Mouse (Mus musculus): ENCODE results near the gene Pxn.
"Not testable (repeated sequence)": the region's sequence is repeated elsewhere in the genome, so short reads cannot be mapped to it uniquely, and the experiment has no call there.

Pxn gene

DNA sequence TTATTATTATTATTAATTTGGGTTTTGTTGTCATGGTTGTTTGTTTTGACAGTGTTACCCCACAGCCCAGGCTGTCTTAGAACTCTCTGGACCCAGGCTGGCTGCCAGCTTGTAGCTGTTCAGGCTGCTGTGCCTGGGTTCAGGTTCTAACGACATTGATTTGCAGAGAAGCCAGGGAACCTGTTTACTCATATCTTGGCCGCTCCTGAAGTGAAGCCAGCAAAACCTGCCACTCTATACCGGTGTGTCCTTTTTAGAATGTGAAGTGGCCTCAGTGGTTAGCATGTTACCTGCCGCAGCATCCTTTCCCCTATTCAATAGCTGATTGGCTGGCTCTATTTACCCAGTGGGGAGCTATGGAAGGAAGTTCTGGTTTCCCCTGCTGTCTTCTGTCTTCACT, 19.8 kb upstream of the Pxn start:
- DNase-seq (ENCODE audit: low read depth, low spot score), result no peak

DNA sequence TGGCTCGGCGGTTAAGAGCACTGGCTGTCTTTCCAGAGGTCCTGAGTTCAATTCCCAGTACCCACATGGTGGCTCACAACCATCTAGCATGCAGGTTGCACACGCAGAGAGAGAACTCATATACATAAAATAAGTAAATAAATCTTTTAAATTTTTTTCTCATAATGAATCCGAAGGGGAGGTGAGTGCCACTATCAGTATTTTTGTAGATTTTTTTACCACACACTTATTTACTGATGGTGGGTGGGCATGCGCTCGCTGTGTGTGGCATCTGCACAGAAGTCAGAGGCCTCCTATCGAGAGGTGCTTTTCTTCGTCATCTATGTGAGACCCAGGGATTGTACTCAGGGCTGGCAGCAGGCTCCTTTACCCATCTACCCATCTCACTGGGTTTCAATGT, 19.1 kb upstream of the Pxn start:
- DNase-seq (ENCODE audit: low read depth, low spot score), result no peak

DNA sequence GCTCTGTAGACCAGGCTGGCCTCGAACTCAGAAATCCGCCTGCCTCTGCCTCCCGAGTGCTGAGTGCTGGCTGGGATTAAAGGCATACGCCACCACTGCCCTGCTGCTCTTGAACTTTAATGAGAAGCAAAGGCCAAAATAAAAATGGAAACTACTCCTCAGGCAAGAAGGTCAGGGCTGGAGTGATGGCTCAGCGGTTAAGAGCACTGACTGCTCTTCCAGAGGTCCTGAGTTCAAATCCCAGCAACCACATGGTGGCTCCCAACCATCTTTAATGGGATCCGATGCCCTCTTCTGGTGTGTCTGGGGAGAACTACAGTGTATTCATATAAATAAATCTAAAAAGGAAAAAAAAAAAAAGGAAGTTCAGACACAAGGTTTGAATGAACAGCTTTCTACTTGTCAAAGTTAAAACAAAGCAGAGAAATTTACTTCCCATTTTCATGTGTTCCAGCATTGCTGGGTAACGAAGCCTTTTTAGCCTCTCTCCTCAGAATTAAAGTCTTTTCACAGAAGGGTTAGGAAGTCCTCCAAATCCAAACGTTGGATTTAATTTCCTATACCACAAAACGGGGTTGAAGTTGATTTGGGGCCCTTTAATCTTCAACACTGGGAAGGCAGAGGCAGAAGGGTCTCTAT, 18.4 kb upstream of the Pxn start:
- no peak for DNase-seq (ENCODE audit: low read depth, low spot score)

DNA sequence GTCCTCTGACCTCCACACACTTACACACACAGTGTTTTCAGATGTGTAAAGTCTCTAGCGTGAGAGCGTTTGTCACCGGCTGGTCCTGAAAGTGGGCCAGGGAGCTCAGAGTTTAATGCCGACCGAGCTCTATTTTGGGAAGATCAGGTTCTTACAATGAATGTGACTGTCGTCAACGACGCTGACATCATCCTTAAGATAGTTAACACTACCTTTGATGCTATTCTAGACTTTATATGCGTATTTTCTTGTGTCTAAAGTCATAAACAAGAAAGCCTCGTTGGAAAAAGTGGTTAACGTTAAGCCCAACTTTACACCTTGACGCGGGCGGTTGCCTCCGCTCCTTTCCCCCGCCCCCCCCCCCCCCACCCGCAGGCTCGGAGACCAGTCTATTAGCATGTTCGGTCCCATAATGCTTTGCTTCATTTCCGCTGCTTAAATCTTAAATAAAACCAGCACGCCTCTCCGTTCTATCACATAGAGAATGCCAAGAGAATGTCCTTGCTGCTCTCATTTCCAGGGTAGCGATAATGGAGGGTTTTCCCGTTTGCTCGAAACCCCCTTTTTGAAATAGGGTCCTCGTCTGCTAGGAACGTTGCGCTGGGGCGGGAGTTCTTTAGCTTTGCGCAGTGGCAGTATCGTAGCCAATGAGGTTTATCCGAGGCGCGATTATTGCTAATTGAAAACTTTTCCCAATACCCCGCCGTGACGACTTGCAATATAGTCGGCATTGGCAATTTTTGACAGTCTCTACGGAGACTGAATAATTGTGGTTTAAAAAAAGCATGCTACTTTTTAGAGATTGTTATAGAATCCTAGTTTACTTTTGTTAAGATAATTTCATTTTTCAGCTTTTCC, 17.4 kb upstream of the Pxn start:
- peak; percentile 88 for DNase-seq (ENCODE audit: low read depth, low spot score)

DNA sequence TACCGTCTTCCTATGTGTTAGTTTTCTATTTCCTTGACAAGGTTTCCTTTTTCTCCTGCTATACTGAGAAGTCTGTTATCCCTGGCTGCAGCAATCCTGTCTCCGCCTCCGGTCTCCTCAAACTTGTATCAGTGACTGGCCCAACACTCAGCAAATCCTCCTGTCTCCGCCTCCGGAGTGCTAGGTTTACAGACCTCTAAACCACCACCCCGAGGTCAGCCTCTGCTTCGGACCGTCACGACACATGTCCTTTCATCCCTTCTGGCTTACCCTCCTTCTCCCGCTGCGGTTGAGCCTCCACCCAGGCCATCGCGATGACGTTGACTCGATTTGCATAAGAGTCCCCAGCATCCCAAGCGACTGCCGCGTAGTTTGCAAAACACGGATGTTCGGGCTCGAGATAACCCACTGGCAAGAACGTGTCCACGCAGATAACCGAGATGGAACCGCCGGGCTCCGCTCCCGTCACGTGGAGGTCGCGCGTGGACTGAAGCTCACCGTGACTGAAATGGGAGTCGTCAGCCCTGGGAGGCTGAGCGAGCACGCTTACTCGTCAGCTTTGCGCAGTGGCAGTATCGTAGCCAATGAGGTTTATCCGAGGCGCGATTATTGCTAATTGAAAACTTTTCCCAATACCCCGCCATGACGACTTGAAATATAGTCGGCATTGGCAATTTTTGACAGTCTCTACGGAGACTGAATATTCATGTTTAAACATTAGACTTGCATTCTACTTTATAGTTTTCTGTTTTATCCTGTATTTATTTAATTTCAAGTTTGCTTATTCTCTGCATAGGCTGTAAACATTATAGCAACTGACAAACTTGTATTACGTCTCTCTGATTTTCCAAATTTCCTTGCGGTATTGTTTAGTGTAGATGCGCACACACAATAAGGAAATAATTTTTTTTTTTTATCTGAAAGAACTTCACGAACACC, 16.5 kb upstream of the Pxn start:
- DNase-seq (ENCODE audit: low read depth, low spot score), result peak; percentile 95

DNA sequence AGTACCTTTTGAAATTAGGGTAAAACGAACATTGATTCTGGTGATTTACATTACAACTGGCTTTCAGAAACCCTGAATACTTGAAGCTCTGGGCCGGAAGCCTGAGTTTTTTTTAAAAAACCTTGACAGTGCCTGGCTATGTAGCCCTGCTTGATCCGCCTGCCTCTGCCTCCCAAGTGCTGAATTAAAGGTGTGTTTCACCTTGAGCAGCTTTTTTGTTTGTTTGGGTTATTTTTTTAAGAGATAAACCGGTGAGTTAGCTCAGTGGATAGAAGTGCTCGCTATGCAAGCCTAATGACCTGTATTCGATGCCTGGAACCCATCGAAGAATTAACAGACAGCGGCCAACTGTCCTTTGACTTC, 15.9 kb upstream of the Pxn start:
- no peak for DNase-seq (ENCODE audit: low read depth, low spot score)

DNA sequence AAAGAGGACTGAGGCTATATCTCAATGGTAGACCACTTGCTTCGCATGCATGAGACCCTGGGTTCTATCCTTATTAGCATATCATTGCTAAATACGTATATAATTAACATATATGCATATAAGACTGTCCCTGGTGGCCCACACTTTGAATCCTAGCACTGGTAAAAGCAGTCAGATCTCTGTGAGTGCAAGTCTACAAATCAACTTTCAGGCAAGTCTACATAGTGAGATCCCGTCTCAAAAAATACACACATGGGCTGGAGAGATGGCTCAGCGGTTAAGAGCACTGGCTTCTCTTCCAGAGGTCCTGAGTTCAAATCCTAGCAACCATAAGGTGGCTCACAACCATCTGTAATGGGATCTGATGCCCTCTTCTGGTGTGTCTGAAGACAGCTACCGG, 15.4 kb upstream of the Pxn start:
- DNase-seq (ENCODE audit: low read depth, low spot score), result no peak

DNA sequence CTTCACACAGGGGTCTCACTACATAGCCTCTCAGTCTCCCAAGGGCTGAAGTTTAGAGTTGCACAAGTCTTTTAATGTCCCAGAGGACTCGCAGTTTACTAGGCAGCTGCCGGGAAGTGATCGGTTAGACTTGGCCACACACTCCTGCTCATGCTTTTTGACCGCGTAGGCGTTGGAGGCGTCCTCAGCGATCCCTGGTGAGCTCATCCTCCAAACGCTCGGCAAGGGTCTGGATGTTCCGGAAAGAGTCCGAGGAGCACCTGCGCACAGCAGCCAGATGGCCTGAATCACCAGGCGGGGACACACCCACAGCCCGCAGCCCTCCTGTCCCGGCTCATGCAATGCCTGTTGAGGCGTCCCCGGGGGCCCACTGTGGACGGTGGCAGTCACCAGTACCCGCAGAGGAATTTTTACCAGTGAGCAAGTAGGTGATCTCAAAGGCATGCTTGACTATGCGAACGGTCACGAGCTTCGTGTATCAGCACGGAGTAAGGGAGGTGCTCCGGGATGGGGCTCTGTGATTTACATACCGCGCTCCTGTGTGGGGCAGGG, 14.6 kb upstream of the Pxn start:
- peak; percentile 67 for DNase-seq (ENCODE audit: low read depth, low spot score)

DNA sequence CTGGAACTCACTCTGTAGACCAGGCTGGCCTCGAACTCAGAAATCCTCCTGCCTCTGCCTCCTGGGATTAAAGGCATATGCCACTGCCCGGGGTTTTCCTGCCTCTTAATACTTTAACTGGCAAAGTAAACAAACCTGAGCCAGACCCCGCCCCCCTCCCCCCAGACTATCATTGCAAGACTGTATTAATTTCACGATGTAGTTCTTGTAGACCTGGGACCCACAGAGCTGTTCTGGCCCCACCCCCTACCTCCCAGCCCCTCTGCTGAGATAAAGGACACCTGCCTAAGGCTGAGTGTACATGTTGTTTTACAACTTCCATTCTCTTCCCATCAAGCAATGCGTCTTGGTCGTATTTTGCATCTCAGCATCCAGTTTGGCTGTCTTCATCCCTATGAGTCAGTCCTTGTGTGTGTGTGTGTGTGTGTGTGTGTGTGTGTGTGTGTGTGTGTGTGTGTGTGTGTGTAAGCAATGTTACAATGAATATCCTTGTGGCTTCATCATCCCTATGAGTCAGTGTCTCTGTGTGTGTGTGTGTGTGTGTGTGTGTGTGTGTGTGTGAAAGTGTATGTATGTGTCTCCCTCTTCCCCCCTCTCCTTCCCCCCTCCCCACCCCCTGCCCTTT, 13.7 kb upstream of the Pxn start:
- no peak for DNase-seq (ENCODE audit: low read depth, low spot score)

DNA sequence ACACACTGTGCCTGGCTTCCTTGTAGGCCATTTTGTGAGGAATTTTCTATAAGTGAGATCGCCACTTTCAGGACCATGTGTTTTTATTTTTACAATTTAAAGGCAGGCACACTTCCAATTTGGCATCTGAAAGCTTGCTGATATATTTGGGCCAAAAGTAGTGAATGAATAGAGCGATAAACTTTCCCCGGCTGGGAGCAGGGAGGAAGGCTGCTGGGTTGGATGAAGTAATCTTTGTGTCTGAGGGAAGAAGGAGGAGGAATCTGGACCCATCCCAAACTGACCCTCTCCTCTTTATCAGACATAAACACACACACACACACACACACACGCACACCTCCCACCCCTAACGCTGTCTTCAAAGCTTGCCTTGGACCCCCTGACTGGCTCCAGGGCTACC, 13.0 kb upstream of the Pxn start:
- DNase-seq (ENCODE audit: low read depth, low spot score), result no peak

DNA sequence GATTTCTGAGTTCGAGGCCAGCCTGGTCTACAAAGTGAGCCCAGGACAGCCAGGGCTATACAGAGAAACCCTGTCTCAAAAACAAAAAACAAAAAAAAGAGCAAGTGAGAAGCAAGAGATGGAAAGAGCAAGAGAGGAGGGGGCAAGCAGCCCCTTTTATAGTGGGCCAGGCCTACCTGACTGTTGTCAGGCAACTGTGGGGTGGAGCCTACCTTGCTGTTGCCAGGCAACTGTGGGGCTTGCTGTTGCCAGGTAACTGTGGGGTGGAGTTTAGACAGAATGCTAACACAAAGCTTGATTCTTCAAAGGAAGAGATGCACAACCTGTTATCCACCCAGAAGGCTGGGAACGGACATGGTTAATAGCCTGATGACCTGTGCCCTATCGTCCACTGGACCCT, 10.9 kb upstream of the Pxn start:
- DNase-seq (ENCODE audit: low read depth, low spot score), result not testable (repeated sequence)

DNA sequence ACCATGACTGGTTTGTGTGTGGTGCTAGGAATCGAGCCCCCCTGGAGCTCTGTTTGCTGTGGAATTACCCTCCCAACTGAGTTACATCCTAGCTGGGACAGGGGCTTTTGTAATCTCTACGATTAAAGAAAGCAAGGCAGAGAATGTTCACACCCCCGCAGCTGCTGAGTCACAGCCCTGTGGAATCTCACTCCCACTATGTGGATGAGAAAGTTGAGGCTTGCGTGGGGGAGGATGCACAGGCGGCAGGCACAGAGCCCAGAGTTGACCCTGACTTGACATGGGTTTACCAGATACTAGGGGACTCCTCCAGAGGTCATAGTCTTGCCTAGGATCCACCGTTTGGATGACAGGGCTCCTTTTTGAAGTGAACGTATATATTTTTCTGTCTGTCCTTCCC, 9.4 kb upstream of the Pxn start:
- no peak for DNase-seq (ENCODE audit: low read depth, low spot score)

DNA sequence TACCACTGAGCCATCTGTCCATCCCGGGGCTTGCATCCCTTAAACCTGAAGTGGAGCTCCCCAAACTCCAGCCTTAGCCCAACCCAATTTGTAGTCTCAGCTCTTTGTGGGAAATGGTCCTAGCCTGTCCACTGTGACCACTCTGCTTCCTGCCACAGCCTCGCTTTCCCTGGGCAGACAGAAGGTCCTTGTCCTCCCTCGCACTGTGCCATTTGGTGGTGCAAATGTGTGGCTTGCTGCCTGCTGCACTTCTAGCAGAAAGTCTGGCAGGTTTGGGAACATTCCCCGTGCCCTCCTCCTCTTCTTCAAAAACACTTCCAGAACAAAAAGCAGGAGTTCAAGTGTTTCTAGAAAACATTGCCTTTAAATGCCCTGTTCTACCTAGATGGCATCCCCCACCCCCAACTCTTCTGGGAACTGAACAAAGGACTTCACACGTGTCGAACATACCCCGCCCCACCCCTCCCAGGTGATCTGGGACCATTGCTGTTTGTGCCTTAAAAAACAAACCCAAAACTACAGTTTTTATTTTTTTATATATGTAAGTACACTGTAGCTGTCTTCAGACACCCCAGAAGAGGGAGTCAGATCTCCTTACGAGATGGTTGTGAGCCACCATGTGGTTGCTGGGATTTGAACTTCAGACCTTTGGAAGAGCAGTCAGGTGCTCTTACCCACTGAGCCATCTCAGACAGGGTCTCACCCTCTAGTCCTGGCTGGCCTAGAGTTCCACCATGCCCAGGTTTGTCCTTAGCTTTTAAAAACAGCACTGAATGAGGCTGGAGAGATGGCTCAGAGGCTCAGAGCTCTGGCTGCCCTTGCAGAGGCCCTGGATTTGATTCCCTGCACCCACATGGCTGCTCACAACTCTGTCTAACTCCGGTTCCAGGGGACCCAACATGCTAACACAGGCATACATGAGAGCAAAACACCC, 7.9 kb upstream of the Pxn start:
- no peak for DNase-seq (ENCODE audit: low read depth, low spot score)

DNA sequence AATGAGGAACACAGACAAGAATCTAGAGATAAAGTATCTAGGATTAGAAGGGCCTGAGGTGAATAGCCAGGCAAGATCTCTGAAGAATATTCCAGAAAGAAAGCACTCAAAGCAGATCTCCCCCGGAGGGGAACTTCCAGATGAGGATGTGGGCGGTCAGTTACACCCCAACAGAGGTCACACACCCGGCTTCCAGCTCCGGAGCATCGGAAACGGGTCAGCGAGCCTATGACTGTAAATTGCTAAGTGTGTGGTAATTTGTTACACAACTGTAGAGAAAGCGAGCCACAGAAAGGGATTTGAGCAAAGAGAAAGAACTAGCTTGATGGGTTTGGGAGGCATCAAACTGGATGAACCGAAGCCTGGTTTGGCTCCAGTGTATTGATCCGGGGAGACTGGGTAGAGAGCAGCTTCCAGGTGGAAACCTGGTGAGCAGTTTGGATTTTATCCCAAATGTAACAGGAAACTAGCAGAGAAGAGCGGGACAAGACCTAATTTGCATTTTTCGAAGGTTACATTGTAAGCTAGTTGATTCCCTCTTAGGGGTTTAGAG, 6.0 kb upstream of the Pxn start:
- no peak for DNase-seq (ENCODE audit: low read depth, low spot score)

DNA sequence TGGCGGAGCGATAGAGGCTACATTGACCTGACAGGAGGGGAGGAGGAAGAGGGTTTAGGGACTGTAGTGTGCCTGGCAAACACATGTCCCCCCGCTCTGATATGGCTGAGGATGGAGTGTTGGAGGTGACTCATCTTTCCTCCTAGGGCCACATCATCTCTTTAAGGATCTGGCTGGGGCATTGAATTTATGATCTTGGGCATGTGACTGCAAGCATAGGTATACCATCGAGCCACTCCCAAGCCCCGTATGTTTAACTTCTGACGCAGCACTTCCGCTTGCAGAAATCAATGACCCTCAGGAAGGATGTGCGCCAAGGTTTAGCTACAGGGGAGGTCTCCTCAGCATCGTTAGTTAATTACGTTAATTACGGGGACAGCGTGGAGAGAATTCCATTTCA, 3.4 kb upstream of the Pxn start:
- no peak for DNase-seq (ENCODE audit: low read depth, low spot score)

DNA sequence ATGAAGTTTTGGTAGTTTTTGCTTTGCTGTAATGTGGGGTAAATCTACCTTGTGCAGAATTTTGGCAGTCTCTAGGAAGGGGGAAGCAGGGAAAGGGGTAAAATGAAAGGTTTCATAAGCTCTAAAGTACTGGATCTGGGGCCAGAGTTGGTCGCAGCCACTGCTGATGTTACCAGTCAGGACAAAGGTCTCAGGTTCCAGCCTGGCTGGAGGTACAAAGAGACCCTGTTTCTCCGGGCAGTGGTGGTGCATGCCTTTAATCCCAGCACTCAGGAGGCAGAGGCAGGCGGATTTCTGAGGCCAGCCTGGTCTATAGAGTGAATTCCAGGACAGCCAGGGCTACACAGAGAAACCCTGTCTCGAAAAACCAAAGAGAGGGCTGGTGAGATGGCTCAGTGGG, 859 bp upstream of the Pxn start:
- DNase-seq (ENCODE audit: low read depth, low spot score), result not testable (repeated sequence)

DNA sequence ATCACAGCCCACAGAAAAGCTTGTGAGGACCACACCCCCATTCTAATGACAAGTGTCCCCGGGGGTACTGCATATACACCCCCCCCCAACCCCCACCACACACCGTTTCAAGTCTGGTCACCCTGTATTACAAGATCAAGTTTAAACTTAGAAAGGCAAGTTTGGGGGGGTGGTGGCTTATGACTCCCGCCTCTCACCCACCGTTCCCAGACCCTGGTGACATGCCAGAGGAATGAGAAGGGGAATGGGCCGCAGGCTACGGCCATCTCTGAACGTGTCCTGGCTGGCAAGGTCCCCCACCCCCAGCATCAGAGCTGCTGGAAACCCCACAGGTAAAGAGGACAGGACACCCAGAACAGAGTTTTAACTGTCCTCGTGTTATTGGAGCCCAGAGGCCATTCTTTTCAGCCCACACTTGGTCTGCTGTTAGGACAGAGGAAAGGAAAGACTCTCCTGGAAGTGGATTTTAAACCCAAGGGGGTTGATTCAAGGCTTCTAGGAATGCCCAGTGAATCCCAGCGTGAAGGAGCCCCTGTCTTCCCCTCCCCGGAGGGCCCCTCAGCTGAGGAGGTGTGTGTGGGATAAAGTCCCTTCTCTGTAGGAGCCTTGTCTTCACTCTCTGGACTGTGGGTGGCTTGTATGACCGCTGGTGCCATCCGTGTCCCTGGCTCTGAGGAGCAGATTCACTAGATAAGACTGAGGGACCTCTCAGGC, 948 bp downstream of the Pxn start:
- no peak for DNase-seq (ENCODE audit: low read depth, low spot score)

DNA sequence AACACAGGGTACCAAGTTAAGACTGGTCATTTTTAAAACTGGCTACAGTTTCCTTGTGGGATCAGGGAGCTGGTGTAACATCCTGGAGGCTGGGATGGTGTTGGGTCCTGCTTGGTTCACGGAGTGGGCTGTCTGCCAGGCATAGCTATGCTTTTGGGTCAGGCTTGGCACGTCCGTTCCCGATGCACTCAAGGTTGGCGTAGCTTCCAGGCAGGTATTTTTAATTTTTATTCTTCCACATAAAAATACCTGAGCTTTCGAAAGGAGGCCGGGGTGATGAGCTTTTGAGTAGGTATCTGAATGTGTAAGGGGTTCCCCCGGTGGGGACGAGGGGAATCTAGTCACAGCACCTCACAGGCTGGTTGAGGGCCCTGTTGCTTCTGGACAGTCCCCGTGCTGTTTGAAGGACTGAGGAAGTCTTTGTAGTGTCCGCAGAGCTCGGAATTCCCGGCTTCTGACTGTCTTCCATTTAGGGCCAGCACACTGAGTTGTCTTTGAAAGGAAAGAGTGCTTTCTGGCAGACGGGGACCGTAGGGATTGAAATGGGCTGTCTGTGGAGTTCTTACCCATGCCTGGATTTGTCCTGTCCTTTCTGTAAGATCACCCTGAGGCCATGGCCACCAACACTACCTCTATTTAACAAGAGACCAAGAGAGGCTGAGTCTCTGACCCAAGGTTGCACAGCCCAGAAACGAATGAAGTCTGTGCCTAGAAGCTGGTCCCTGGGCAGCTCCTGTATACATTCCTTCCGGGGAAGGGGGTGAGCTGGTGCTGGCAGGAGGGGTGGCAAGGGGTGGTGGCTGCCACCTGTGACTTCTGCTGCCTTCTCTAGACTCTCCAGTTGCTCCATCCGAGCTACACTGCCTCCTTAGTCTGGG, 1.7 kb downstream of the Pxn start:
- DNase-seq (ENCODE audit: low read depth, low spot score), result no peak

DNA sequence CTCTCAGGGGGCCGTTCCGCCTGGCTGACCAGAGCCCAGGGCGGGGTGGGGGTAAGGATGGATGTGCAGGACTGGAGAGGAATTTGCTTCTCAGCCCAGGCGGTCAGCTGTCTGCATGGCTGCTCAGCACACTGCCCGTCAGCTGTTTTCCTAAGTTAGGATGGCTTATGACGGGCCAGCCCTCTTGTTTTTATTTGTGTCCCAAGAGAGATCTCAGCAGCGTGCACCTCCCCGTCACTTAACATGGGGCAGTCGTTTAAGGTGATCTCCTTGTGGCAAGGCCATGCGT, 2.3 kb downstream of the Pxn start:
- DNase-seq (ENCODE audit: low read depth, low spot score), result peak; percentile 68

All from mesoderm, embryonic 11.5 days (tissue).